Mouse (Mus musculus) heart, embryonic 11.5 days (tissue): ENCODE measurements around the gene Cdc25b. TPM values are rescaled to one million over a fixed set of nuclear protein-coding genes. Genes with fewer than 3 reads are reported as not detected.

Source experiments
- ATAC-seq: fragments of 200-750 bp; cut with Nextera tagmentation; replicated peaks from 2 replicates; pipeline ENCODE4 v1.8.0; 2017; ENCODE audit warnings: moderate library complexity; ENCODE audit not compliant: insufficient number of reproducible peaks, low FRiP score, low TSS enrichment
- H3K27ac ChIP-seq: fragments of 300-500 bp; sonication (generic); 2 replicates; pipeline ENCODE4 v1.5.1; 2014; ENCODE audit warnings: mild to moderate bottlenecking, low read depth, low read length
- H3K27me3 ChIP-seq: fragments of 300-500 bp; sonication (generic); 2 replicates; pipeline ENCODE4 v1.6.1; 2014; ENCODE audit warnings: mild to moderate bottlenecking, low read length, mixed read lengths; ENCODE audit not compliant: control insufficient read depth, insufficient read depth
- H3K36me3 ChIP-seq: fragments of 300-500 bp; sonication (generic); 2 replicates; pipeline ENCODE4 v1.6.1; 2014; ENCODE audit warnings: mild to moderate bottlenecking, low read length, moderate library complexity, mixed read lengths; ENCODE audit not compliant: control insufficient read depth, insufficient read depth
- H3K4me1 ChIP-seq: fragments of 300-500 bp; sonication (generic); 2 replicates; pipeline ENCODE4 v1.6.1; 2014; ENCODE audit warnings: low read length; ENCODE audit not compliant: control insufficient read depth, insufficient read depth
- H3K4me2 ChIP-seq: fragments of 300-500 bp; sonication (generic); 2 replicates; pipeline ENCODE4 v1.6.1; 2014; ENCODE audit warnings: mild to moderate bottlenecking, moderate library complexity
- H3K4me3 ChIP-seq: fragments of 300-500 bp; sonication (generic); 2 replicates; pipeline ENCODE4 v1.5.1; 2014; ENCODE audit warnings: low read depth, low read length
- H3K9ac ChIP-seq: fragments of 300-500 bp; sonication (generic); 2 replicates; pipeline ENCODE4 v1.6.1; 2014; ENCODE audit warnings: mild to moderate bottlenecking, low read depth, low read length, moderate library complexity
- H3K9me3 ChIP-seq: fragments of 300-500 bp; sonication (generic); replicated peaks from 2 replicates; pipeline ENCODE4 v1.6.1; 2016; ENCODE audit warnings: low read length; ENCODE audit not compliant: control insufficient read depth
- WGBS: fragments of 180-500 bp; shearing (Covaris S2); extraction: QIAGEN DNeasy Blood & Tissue Kit; methylation state at CpG from one replicate; pipeline ENCODE4 v1.1.7; 2014; ENCODE audit not compliant: insufficient replicate concordance; 5-methylcytosine and 5-hydroxymethylcytosine counted together
- polyA plus RNA-seq: library from polyadenylated mRNA; unstranded; fragments of >200 nt; fragmentation: Nextera tagmentation; extraction: Ambion mirVana; gene quantifications from 2 replicates; pipeline ENCODE4 v1.2.1, GENCODE M21; 2014

The Cdc25b gene
- polyA plus RNA-seq, 1 experiment from 2014 or later, result 41.8 TPM

DNA sequence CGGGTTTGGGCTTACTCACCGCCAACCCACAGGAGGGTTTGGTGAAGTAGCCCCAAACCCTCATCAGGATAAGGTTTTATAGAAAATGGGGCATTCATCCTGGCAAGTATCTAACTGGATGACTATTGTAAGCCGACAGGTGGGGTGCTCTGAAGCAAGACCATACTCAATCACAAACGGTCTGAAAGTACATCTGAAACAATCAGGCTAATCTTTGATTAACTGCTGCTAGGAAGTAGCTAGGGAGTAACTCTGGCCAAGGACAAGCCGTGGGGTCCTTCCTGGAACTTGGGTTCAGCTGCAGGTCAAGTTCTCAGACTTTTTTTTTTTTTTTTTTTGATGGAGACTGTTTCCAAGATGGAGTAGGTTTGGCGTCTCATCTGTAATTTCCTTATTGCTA, 18.8 kb upstream of the Cdc25b start:
- Histone ChIP-seq H3K27me3 (peaks cover 32% of the 10 kb centered on the region), H3K36me3 (no peaks in the 10 kb centered on the region), H3K9ac (no peak overlapping the region), H3K27ac (no peak overlapping the region), H3K4me2 (no peak overlapping the region), H3K4me1 (no peaks in the 10 kb centered on the region; the same call in 1 of the 2 replicates), H3K9me3 (no peaks in the 10 kb centered on the region), H3K4me3 (no peak overlapping the region)
- WGBS, result 73% methylated on average over 6 of the region's 6 CpGs
- ATAC-seq, result no peak

DNA sequence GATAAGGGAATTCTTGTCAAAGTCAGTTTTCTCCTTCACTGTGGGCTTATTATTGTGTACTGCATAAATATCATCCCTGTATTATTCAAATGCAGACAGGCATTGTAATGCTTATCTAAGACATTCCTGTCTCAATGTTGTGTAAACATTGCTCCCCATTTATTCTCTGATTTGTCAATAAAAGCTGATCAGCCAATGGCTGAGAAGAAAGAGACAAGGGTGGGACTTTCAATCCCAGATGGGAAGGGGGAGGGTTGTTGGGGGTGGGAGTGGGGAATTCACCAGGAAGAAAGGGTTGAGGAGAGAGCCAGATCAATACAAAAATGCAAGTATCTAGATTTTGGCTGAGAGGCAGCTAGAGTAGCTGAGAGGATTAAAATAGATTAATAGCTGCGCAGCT, 17.8 kb upstream of the Cdc25b start:
- H3K9me3 ChIP-seq, result no peaks in the 10 kb centered on the region
- no peak overlapping the region for H3K9ac ChIP-seq
- ATAC-seq, result no peak
- no peaks in the 10 kb centered on the region; the same call in 1 of the 2 replicates for H3K4me1 ChIP-seq
- H3K4me3 ChIP-seq, result no peak overlapping the region
- peaks cover 41% of the 10 kb centered on the region for H3K27me3 ChIP-seq
- H3K4me2 ChIP-seq, result no peak overlapping the region
- H3K36me3 ChIP-seq, result no peaks in the 10 kb centered on the region
- no peak overlapping the region for H3K27ac ChIP-seq
- WGBS, result 81% methylated on average over 1 of the region's 1 CpGs

DNA sequence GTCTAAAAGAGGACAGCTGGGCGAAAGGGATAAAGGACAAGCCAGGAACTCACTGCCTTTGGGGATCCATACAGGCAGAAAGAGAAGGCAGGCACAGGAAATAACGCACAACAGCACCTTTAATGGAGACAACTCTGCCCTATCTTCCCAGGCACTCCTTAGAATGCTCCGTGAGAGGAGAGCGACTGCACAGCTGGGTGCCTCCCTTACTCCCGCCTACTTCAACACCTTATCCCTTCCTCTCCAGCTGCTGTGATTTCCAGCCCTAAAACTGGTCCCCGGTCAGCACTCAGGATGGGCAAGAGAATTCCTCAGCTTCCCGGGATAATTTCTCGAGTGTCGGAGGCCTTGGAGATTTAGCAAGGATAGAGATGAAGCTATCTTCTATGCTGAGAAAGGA, 15.8 kb upstream of the Cdc25b start:
- H3K9me3 ChIP-seq, result no peaks in the 10 kb centered on the region
- H3K4me1 ChIP-seq, result peaks cover 2% of the 10 kb centered on the region
- H3K27me3 ChIP-seq, result peaks cover 42% of the 10 kb centered on the region
- H3K36me3 ChIP-seq, result no peaks in the 10 kb centered on the region
- peak overlapping the region; percentile 61 for H3K4me2 ChIP-seq
- no peak overlapping the region for H3K9ac ChIP-seq
- H3K27ac ChIP-seq, result no peak overlapping the region
- WGBS, result 9% methylated on average over 9 of the region's 9 CpGs
- no peak for ATAC-seq
- H3K4me3 ChIP-seq, result peak overlapping the region; percentile 30

DNA sequence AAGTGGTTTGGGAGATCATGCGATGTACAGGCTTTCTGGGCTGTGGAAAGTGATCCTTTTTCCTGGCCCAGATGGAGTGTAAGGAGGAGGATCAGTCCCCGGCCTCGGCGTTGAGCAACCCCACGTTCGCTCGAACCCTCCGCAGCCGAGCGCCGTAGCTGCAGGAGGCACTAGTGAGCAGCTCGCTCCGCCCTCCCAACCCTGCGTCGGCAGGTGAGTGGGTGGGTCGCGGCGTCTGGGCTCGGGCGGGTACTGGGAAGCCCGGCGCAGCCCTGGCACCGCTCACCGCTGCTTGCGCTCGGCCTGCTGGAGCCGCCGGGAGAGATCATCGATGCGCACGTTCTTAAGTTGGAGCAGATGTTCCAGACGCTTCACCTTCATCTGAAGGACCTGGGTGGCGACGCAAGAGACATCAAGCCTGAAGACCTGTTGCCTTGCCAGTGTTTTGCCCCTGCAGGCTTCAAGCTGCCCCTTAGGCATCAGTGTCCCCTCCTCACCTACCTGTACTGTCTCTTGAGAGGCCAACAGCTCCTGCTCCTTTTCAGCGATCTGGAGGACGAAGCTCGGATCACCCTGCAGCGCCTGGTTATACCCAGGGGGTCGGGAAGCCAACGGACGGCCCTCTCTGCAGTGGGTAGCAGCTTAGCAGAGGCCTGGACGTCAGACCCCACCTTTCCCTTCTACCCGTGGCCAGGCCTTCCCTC, 15.2 kb upstream of the Cdc25b start:
- Histone ChIP-seq H3K27ac (no peak overlapping the region), H3K9ac (peak overlapping the region; percentile 22; the same call in 1 of the 2 replicates), H3K9me3 (no peaks in the 10 kb centered on the region), H3K4me3 (peak overlapping the region; percentile 30), H3K27me3 (peaks cover 42% of the 10 kb centered on the region), H3K36me3 (no peaks in the 10 kb centered on the region), H3K4me1 (peaks cover 2% of the 10 kb centered on the region), H3K4me2 (peak overlapping the region; percentile 61)
- ATAC-seq, result no peak; the same call in 1 of the 2 replicates
- WGBS, result 2% methylated on average over 43 of the region's 43 CpGs

DNA sequence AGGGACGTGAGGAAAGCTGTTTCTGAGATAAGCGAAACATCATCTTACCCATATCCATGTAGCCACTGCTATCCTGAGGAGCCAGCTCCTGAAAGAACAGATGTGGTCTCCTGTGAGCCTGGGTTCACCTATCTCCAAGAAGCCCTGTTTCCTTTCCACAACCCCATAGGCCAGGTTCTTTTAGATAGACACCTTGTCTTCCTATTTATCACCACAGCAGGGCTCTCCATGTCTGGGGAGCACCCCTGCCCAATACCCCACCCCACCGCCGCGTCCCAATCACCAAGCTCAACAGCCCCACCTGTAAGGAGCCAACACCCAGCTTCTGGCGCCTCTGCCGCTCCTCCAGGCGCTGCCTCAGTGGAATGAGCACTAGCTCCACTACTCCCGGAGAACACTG, 14.4 kb upstream of the Cdc25b start:
- peaks cover 7% of the 10 kb centered on the region for H3K4me1 ChIP-seq
- H3K4me2 ChIP-seq, result no peak overlapping the region
- 31% methylated on average over 9 of the region's 9 CpGs for WGBS
- no peak overlapping the region for H3K27ac ChIP-seq
- no peak overlapping the region for H3K4me3 ChIP-seq
- no peaks in the 10 kb centered on the region for H3K9me3 ChIP-seq
- peaks cover 42% of the 10 kb centered on the region for H3K27me3 ChIP-seq
- ATAC-seq, result no peak
- no peak overlapping the region for H3K9ac ChIP-seq
- H3K36me3 ChIP-seq, result no peaks in the 10 kb centered on the region

DNA sequence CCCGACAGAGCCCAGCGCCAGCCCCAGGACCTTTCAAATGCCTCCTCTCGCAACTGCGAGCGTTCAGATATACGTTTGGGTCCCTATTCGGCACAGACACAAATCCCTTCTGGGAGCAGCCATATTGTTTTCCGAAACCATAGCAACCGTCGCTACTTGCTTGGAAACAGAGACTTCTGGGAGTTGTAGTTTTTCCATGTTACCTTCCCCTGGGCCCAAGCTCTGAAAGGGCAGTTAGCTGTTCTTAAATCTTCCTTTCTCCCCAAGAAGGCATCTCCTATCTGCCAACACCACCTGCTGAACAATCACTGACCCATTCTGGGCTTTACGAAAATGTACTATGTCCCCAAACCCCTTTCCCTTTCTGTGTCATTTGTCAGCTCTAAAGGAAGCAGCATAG, 12.0 kb upstream of the Cdc25b start:
- Histone ChIP-seq H3K9me3 (no peaks in the 10 kb centered on the region), H3K9ac (no peak overlapping the region), H3K4me3 (peak overlapping the region; percentile 39), H3K27ac (no peak overlapping the region), H3K27me3 (peaks cover 42% of the 10 kb centered on the region), H3K4me1 (peaks cover 24% of the 10 kb centered on the region), H3K4me2 (peak overlapping the region; percentile 81), H3K36me3 (peaks cover 2% of the 10 kb centered on the region; the same call in 1 of the 2 replicates)
- 4% methylated on average over 11 of the region's 11 CpGs for WGBS
- no peak for ATAC-seq

DNA sequence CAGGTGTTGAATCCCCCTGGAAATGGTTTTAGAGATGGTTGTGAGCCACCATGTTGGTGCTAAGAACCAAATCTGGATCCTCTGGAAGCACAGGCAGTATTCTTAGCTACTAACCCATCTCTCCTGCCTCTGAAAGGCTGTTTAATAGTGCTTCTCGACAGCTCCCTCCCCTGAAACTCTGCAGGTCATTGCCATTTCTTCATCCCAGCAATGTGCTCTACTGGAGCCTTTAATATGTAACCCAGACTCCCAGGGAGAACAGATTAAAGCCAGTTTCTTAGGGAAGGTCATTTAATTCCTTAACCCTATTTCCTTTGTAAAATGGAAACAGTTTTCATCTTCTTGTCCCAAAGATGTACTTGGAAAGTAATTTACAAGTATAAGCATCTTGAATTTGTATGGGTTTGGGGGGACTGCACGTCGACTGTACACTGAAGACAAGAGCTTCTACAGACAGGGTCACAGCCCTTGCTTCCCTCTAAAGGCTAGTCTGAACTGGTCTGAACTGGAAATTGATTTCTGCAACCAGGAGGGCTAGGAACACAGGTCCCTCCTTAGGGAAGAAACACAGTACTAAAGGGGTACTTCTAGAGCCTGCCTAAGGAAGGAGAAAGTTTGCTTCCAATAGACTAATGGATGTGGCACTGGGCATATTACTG, 11.3 kb upstream of the Cdc25b start:
- no peak overlapping the region for H3K4me3 ChIP-seq
- H3K27me3 ChIP-seq, result peaks cover 36% of the 10 kb centered on the region
- H3K36me3 ChIP-seq, result peaks cover 2% of the 10 kb centered on the region; the same call in 1 of the 2 replicates
- H3K9ac ChIP-seq, result no peak overlapping the region
- 71% methylated on average over 3 of the region's 3 CpGs for WGBS
- H3K27ac ChIP-seq, result no peak overlapping the region
- no peak for ATAC-seq
- H3K9me3 ChIP-seq, result no peaks in the 10 kb centered on the region
- H3K4me1 ChIP-seq, result peaks cover 24% of the 10 kb centered on the region
- H3K4me2 ChIP-seq, result no peak overlapping the region

DNA sequence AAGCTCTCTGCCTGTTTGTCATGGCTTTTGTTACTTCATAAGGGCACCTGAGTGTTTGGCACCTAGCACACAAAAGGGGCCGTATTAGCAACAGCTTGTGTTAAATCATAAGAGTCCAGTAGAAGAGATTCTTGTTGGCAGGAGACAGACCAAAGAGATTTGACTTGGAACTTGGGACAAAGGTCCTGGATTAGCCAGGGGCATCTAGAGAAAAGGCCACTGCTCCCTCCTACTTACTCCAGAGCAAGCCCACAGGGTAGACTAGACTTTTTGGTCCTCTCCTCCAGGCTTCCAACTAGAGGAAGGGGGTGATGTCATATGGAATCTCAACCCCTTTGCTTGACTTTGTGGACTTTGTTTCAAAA, 10.8 kb upstream of the Cdc25b start:
- no peak overlapping the region for H3K4me2 ChIP-seq
- no peak overlapping the region for H3K9ac ChIP-seq
- peaks cover 2% of the 10 kb centered on the region; the same call in 1 of the 2 replicates for H3K36me3 ChIP-seq
- WGBS, result 87% methylated on average over 1 of the region's 1 CpGs
- H3K4me3 ChIP-seq, result no peak overlapping the region
- peaks cover 24% of the 10 kb centered on the region for H3K4me1 ChIP-seq
- peaks cover 31% of the 10 kb centered on the region for H3K27me3 ChIP-seq
- ATAC-seq, result no peak
- H3K9me3 ChIP-seq, result no peaks in the 10 kb centered on the region
- no peak overlapping the region for H3K27ac ChIP-seq
